Mouse (Mus musculus) MEL (cell line): ENCODE data around the gene Dll1. TPM values are rescaled to one million over a fixed set of nuclear protein-coding genes. Genes with fewer than 3 reads are reported as not detected.

ENCODE experiments used
- DNase-seq: peaks from one replicate; pipeline ENCODE4 v3.0.0; 2011; ENCODE audit warnings: low read depth, low spot score
- H3K27ac ChIP-seq: 2 replicates; pipeline ENCODE4 v1.5.1; 2012; ENCODE audit warnings: low read depth, mild to moderate bottlenecking, control low read depth, low read length, moderate library complexity; ENCODE audit not compliant: control insufficient read depth
- H3K27me3 ChIP-seq, 2 experiments: fragments of 150-350 bp in 1 of 2; sonication (generic) in 1 of 2; 2 replicates each; pipeline ENCODE4 v1.6.1; 2012; ENCODE audit warnings: low read length in 2 of 2, mild to moderate bottlenecking in 2 of 2, improper control_type of control experiment in 1 of 2, moderate library complexity in 1 of 2; ENCODE audit not compliant: insufficient read depth in 2 of 2, control insufficient read depth in 1 of 2
- H3K36me3 ChIP-seq, 2 experiments: 2 replicates each; pipeline ENCODE4 v1.6.1; 2012 to 2014; ENCODE audit warnings: low read length in 2 of 2, improper control_type of control experiment in 1 of 2, inconsistent platforms in 1 of 2, mild to moderate bottlenecking in 1 of 2; ENCODE audit not compliant: insufficient read depth in 2 of 2, control insufficient read depth in 1 of 2
- H3K4me1 ChIP-seq, 2 experiments: fragments of 150-350 bp in 1 of 2; sonication (generic) in 1 of 2; 2 replicates each; pipeline ENCODE4 v1.6.1; 2012; ENCODE audit warnings: low read length in 2 of 2, improper control_type of control experiment in 1 of 2, mild to moderate bottlenecking in 1 of 2; ENCODE audit not compliant: insufficient read depth in 2 of 2, control insufficient read depth in 1 of 2
- H3K4me3 ChIP-seq, 2 experiments: fragments of 150-350 bp in 1 of 2; sonication (generic) in 1 of 2; 2 replicates each; pipeline ENCODE4 v1.5.1; 2012; ENCODE audit warnings: low read depth in 2 of 2, low read length in 2 of 2, mild to moderate bottlenecking in 2 of 2, moderate library complexity in 2 of 2, control low read depth in 1 of 2, improper control_type of control experiment in 1 of 2; ENCODE audit not compliant: control insufficient read depth in 1 of 2, insufficient read depth in 1 of 2
- H3K79me2 ChIP-seq: 2 replicates; pipeline ENCODE4 v1.6.1; 2012; ENCODE audit warnings: mild to moderate bottlenecking, low read length, moderate library complexity; ENCODE audit not compliant: control insufficient read depth, poor library complexity, insufficient read depth
- H3K9ac ChIP-seq: 2 replicates; pipeline ENCODE4 v1.6.1; 2012; ENCODE audit warnings: low read depth, mild to moderate bottlenecking, control low read depth, low read length, moderate library complexity; ENCODE audit not compliant: control insufficient read depth, poor library complexity, severe bottlenecking
- H3K9me3 ChIP-seq: fragments of 150-350 bp; sonication (generic); replicated peaks from 2 replicates; pipeline ENCODE4 v1.6.1; 2012; ENCODE audit warnings: mild to moderate bottlenecking, low read length, improper control_type of control experiment, moderate library complexity; ENCODE audit not compliant: insufficient read depth
- BHLHE40 ChIP-seq: IDR thresholded peaks from 2 replicates; pipeline ENCODE4 v1.6.1; 2012; ENCODE audit warnings: low read depth, mild to moderate bottlenecking, inconsistent platforms, low read length, improper control_type of control experiment, borderline replicate concordance
- CHD1 ChIP-seq: IDR thresholded peaks from 2 replicates; pipeline ENCODE4 v1.6.1; 2012; ENCODE audit warnings: low read depth, mild to moderate bottlenecking, inconsistent platforms, low read length, improper control_type of control experiment
- CTCF ChIP-seq, 3 experiments: IDR thresholded peaks in 2 of 3; conservative IDR thresholded peaks in 1 of 3; 2 replicates each; pipeline ENCODE4 v1.5.1; 2011 to 2012; ENCODE audit warnings: low read length in 3 of 3, low read depth in 2 of 3, mild to moderate bottlenecking in 2 of 3, improper control_type of control experiment in 1 of 3, inconsistent platforms in 1 of 3, mixed read lengths in 1 of 3, moderate library complexity in 1 of 3; ENCODE audit not compliant: control insufficient read depth in 1 of 3, insufficient read depth in 1 of 3, poor library complexity in 1 of 3, severe bottlenecking in 1 of 3
- E2F4 ChIP-seq: IDR thresholded peaks from 2 replicates; pipeline ENCODE4 v1.6.1; 2011; ENCODE audit warnings: low read depth, low read length, improper control_type of control experiment, borderline replicate concordance
- EP300 ChIP-seq, 2 experiments: IDR thresholded peaks; 2 replicates each; pipeline ENCODE4 v1.6.1; 2011; ENCODE audit warnings: improper control_type of control experiment in 2 of 2, low read length in 2 of 2, low read depth in 1 of 2, mild to moderate bottlenecking in 1 of 2
- GABPA ChIP-seq: IDR thresholded peaks from 2 replicates; pipeline ENCODE4 v1.6.1; 2012; ENCODE audit warnings: low read depth, mild to moderate bottlenecking, inconsistent platforms, low read length, improper control_type of control experiment, moderate library complexity
- GATA1 ChIP-seq: IDR thresholded peaks from 2 replicates; pipeline ENCODE4 v1.6.1; 2011; ENCODE audit warnings: low read depth, low read length, improper control_type of control experiment
- HCFC1 ChIP-seq: IDR thresholded peaks from 2 replicates; pipeline ENCODE4 v1.6.1; 2012; ENCODE audit warnings: low read depth, mild to moderate bottlenecking, inconsistent platforms, low read length, improper control_type of control experiment, moderate library complexity
- JUND ChIP-seq: IDR thresholded peaks from 2 replicates; pipeline ENCODE4 v1.6.1; 2011; ENCODE audit warnings: low read depth, mild to moderate bottlenecking, improper control_type of control experiment, low read length
- KAT2A ChIP-seq: conservative IDR thresholded peaks from 2 replicates; pipeline ENCODE4 v1.6.1; 2012; ENCODE audit warnings: low read depth, low read length, improper control_type of control experiment, inconsistent platforms
- MAFK ChIP-seq: IDR thresholded peaks from 2 replicates; pipeline ENCODE4 v1.6.1; 2011; ENCODE audit warnings: low read depth, mild to moderate bottlenecking, low read length, improper control_type of control experiment, borderline replicate concordance
- MAX ChIP-seq: IDR thresholded peaks from 2 replicates; pipeline ENCODE4 v1.6.1; 2011; ENCODE audit warnings: low read length, improper control_type of control experiment
- MAZ ChIP-seq: IDR thresholded peaks from 2 replicates; pipeline ENCODE4 v1.6.1; 2012; ENCODE audit warnings: low read depth, mild to moderate bottlenecking, inconsistent platforms, low read length, improper control_type of control experiment
- MYC ChIP-seq: IDR thresholded peaks from 2 replicates; pipeline ENCODE4 v1.6.1; 2011; ENCODE audit warnings: low read depth, mild to moderate bottlenecking, low read length, improper control_type of control experiment, moderate library complexity
- NRF1 ChIP-seq: IDR thresholded peaks from 2 replicates; pipeline ENCODE4 v1.6.1; 2014; ENCODE audit warnings: low read depth, mild to moderate bottlenecking, inconsistent platforms, low read length, improper control_type of control experiment, moderate library complexity; ENCODE audit not compliant: poor library complexity, insufficient read depth, severe bottlenecking
- POLR2A ChIP-seq, 2 experiments: IDR thresholded peaks; 2 replicates each; pipeline ENCODE4 v1.6.1; 2011 to 2012; ENCODE audit warnings: low read length in 2 of 2, mild to moderate bottlenecking in 2 of 2, control low read depth in 1 of 2, improper control_type of control experiment in 1 of 2, low read depth in 1 of 2, moderate library complexity in 1 of 2; ENCODE audit not compliant: control insufficient read depth in 1 of 2, insufficient read depth in 1 of 2, poor library complexity in 1 of 2
- POLR2AphosphoS5 ChIP-seq: IDR thresholded peaks from 2 replicates; pipeline ENCODE4 v1.6.1; 2012; ENCODE audit warnings: low read depth, borderline replicate concordance, mild to moderate bottlenecking, inconsistent platforms, low read length, moderate library complexity, mixed read lengths
- RAD21 ChIP-seq: IDR thresholded peaks from 2 replicates; pipeline ENCODE4 v1.6.1; 2011; ENCODE audit warnings: mild to moderate bottlenecking, low read depth, low read length, improper control_type of control experiment
- RCOR1 ChIP-seq: IDR thresholded peaks from 2 replicates; pipeline ENCODE4 v1.6.1; 2012; ENCODE audit warnings: low read depth, mild to moderate bottlenecking, inconsistent platforms, low read length, improper control_type of control experiment
- SIN3A ChIP-seq: IDR thresholded peaks from 2 replicates; pipeline ENCODE4 v1.6.1; 2012; ENCODE audit warnings: low read length, improper control_type of control experiment, inconsistent platforms
- SMC3 ChIP-seq: IDR thresholded peaks from 2 replicates; pipeline ENCODE4 v1.6.1; 2011; ENCODE audit warnings: low read depth, low read length, improper control_type of control experiment
- TAL1 ChIP-seq: IDR thresholded peaks from 2 replicates; pipeline ENCODE4 v1.6.1; 2012; ENCODE audit warnings: mild to moderate bottlenecking, inconsistent platforms, low read length, moderate library complexity, mixed read lengths
- TBP ChIP-seq: IDR thresholded peaks from 2 replicates; pipeline ENCODE4 v1.8.0; 2011; ENCODE audit warnings: low read depth, low read length, improper control_type of control experiment
- TCF12 ChIP-seq: IDR thresholded peaks from 2 replicates; pipeline ENCODE4 v1.6.1; 2014; ENCODE audit warnings: low read depth, mild to moderate bottlenecking, inconsistent platforms, low read length, improper control_type of control experiment, moderate library complexity
- UBTF ChIP-seq: IDR thresholded peaks from 2 replicates; pipeline ENCODE4 v1.6.1; 2012; ENCODE audit warnings: low read depth, mild to moderate bottlenecking, inconsistent platforms, low read length, improper control_type of control experiment, moderate library complexity, borderline replicate concordance; ENCODE audit not compliant: insufficient read depth
- ZKSCAN1 ChIP-seq: IDR thresholded peaks from 2 replicates; pipeline ENCODE4 v1.6.1; 2012; ENCODE audit warnings: low read depth, mild to moderate bottlenecking, inconsistent platforms, low read length, improper control_type of control experiment, moderate library complexity
- ZMIZ1 ChIP-seq: IDR thresholded peaks from 2 replicates; pipeline ENCODE4 v1.6.1; 2012; ENCODE audit warnings: low read depth, mild to moderate bottlenecking, inconsistent platforms, low read length, improper control_type of control experiment, moderate library complexity
- ZNF384 ChIP-seq: IDR thresholded peaks from 2 replicates; pipeline ENCODE4 v1.6.1; 2012; ENCODE audit warnings: low read depth, mild to moderate bottlenecking, inconsistent platforms, low read length, improper control_type of control experiment
- polyA plus RNA-seq, 2 experiments: library from polyadenylated mRNA; stranded (reverse) in 1 of 2; unstranded in 1 of 2; fragments of >175 nt in 1 of 2; fragments of >200 nt in 1 of 2; gene quantifications; 2 replicates each; pipeline versions ENCODE4 v1.2.1 to v1.2.4; 2012; ENCODE audit warnings: low replicate concordance in 2 of 2, low read depth in 1 of 2; ENCODE audit not compliant: insufficient read length in 2 of 2, insufficient read depth in 1 of 2, missing spikeins in 1 of 2
- total RNA-seq: library from RNA; depleted of rRNA; stranded (reverse); fragments of 300-350 nt; gene quantifications from 2 replicates; pipeline ENCODE4 v1.2.3, GENCODE M21; 2012

Gene Dll1
- total and polyA plus RNA-seq, 3 experiments = not detected

DNA sequence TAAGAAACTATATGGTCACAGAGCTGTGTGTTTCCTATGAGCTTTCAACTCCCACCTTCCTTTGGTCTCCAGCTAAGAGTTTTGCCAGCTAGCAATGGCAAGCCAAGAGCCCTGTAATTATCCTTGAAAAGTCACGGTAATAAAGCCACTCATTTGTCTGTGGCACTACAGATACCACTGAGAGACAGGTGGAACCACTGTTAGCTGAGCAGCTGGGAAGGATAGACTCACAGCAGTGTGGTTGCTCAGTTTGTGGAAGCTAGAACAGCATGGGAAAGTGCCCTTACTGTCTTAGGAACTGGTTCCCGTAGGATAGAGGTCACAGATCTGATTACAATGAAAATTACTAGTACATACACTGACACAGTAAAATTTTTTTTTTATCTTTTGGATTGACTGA lies 26.5 kb downstream of the Dll1 start:
- H3K27me3 ChIP-seq = peaks cover 0 to 3% of the 10 kb centered on the region in 2 experiments; a peak in 3 of 4 replicates
- no peaks in the 10 kb centered on the region for H3K9me3 ChIP-seq
- no peak for TF ChIP-seq TAL1
- TF ChIP-seq CTCF (IDR thresholded peaks at IDR 0.05 in 2 of 3, conservative IDR thresholded peaks at IDR 0.05 in 1 of 3; ENCODE audit: control insufficient read depth in 1 of 3, insufficient read depth in 1 of 3, low read depth in 2 of 3, low read length in 3 of 3, poor library complexity in 1 of 3, severe bottlenecking in 1 of 3) = no peak
- TF ChIP-seq POLR2A (IDR thresholded peaks at IDR 0.05; ENCODE audit: control insufficient read depth in 1 of 2, insufficient read depth in 1 of 2, low read depth in 1 of 2, low read length in 2 of 2, poor library complexity in 1 of 2) = no peak
- no peak for TF ChIP-seq ZMIZ1
- no peak for TF ChIP-seq JUND
- TF ChIP-seq BHLHE40 = no peak
- no peak for TF ChIP-seq TCF12
- no peak for TF ChIP-seq KAT2A
- TF ChIP-seq EP300 (IDR thresholded peaks at IDR 0.05; ENCODE audit: low read depth in 1 of 2, low read length in 2 of 2) = no peak
- no peak for TF ChIP-seq NRF1
- TF ChIP-seq ZNF384 = no peak
- TF ChIP-seq E2F4 = no peak
- no peak for TF ChIP-seq GATA1
- TF ChIP-seq ZKSCAN1 = no peak
- TF ChIP-seq MAX = no peak
- TF ChIP-seq GABPA = no peak
- no peak for TF ChIP-seq TBP
- no peak for TF ChIP-seq MYC
- TF ChIP-seq CHD1 = no peak
- TF ChIP-seq HCFC1 = no peak
- H3K4me3 ChIP-seq = no peak overlapping the region
- no peak overlapping the region for H3K27ac ChIP-seq
- no peak for DNase-seq
- H3K79me2 ChIP-seq = no peaks in the 10 kb centered on the region
- no peaks in the 10 kb centered on the region for H3K4me1 ChIP-seq
- H3K9ac ChIP-seq = no peak overlapping the region
- no peaks in the 10 kb centered on the region for H3K36me3 ChIP-seq

DNA sequence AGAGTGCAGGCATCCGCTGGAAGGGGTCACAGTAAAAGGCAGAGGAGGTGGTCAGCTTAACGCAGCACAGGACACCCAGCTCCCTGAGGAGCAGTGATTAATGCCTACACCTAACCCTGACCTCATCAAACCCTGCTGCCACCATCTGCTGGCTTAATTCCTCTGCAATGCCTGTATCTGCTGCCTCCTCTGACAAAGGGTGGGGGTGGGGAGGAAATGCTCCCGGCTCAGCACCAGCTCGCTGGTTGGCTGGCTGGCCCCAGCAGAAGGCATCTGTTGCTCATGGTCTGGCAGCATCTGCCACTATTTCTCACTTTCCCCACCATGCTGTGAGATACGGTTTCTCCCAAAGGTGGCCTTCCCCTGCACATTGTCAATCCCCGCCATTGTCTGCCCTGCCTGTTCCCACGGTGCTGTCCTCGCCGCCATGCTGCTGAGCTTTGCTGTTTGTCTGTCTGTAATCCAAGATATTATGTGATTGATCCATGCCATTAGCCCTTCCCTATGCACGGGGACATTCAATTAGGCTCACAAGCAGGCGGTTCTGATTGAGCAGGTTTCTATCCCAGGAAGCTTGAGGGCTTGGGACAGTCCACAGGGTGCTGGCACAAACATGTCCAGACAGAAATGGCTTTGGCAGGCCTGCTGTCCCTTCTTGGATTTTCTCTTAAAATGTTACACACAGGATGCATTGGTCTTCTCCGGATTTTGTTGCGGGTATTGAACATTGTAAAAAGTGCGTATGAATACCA lies 33.4 kb downstream of the Dll1 start:
- no peak for DNase-seq
- Histone ChIP-seq H3K79me2 (no peaks in the 10 kb centered on the region), H3K27ac (no peak overlapping the region), H3K27me3 (peaks cover 3 to 5% of the 10 kb centered on the region in 2 experiments), H3K4me1 (no peaks in the 10 kb centered on the region), H3K9me3 (no peaks in the 10 kb centered on the region), H3K4me3 (no peak overlapping the region), H3K9ac (no peak overlapping the region), H3K36me3 (no peaks in the 10 kb centered on the region)
- TF ChIP-seq ZNF384 (no peak), SIN3A (no peak), UBTF (no peak), MAZ (no peak), SMC3 (no peak), CHD1 (no peak), GATA1 (no peak), RAD21 (no peak), NRF1 (no peak), MYC (no peak), RCOR1 (no peak), MAFK (no peak), JUND (no peak), POLR2AphosphoS5 (no peak), TCF12 (no peak)
